Mouse (Mus musculus) right cerebral cortex, adult 18-20 months (tissue): ENCODE measurements around the gene Dlgap4.

Experiments
- DNase-seq: peaks from one replicate; pipeline ENCODE4 v3.0.0; 2022; ENCODE audit warnings: mixed read lengths

Gene Dlgap4

GRCm38 (mm10) chr2:156718793-156719192 lies 105.3 kb downstream of the Dlgap4 start:
- DNase-seq: no peak

GRCm38 (mm10) chr2:156719549-156720312 lies 106.2 kb downstream of the Dlgap4 start:
- no peak for DNase-seq

- no peak for DNase-seq
Observed at GRCm38 (mm10) chr2:156720313-156720674, 106.8 kb downstream of the Dlgap4 start.

GRCm38 (mm10) chr2:156720675-156721553 lies 107.4 kb downstream of the Dlgap4 start:
- DNase-seq: peak; percentile 96

GRCm38 (mm10) chr2:156721554-156722070 lies 108.1 kb downstream of the Dlgap4 start:
- DNase-seq: no peak

- DNase-seq: peak; percentile 77
Observed at GRCm38 (mm10) chr2:156722071-156722575, 108.6 kb downstream of the Dlgap4 start.

GRCm38 (mm10) chr2:156722752-156723151 lies 109.2 kb downstream of the Dlgap4 start:
- no peak for DNase-seq

GRCm38 (mm10) chr2:156723899-156724523 lies 110.5 kb downstream of the Dlgap4 start:
- no peak for DNase-seq

- DNase-seq: no peak
Observed at GRCm38 (mm10) chr2:156724871-156725270, 111.4 kb downstream of the Dlgap4 start.

GRCm38 (mm10) chr2:156726344-156726743 lies 112.8 kb downstream of the Dlgap4 start:
- DNase-seq: peak; percentile 59

- DNase-seq: peak; percentile 57
Observed at GRCm38 (mm10) chr2:156726878-156727277, 113.4 kb downstream of the Dlgap4 start.

- DNase-seq: no peak
Observed at GRCm38 (mm10) chr2:156729537-156730469, 116.3 kb downstream of the Dlgap4 start.

- no peak for DNase-seq
Observed at GRCm38 (mm10) chr2:156730501-156730921, 117.0 kb downstream of the Dlgap4 start.

- DNase-seq: no peak
Observed at GRCm38 (mm10) chr2:156731592-156731991, 118.1 kb downstream of the Dlgap4 start.

- DNase-seq: peak; percentile 89
Observed at GRCm38 (mm10) chr2:156732109-156732508, 118.6 kb downstream of the Dlgap4 start.

- no peak for DNase-seq
Observed at GRCm38 (mm10) chr2:156735761-156736335, 122.3 kb downstream of the Dlgap4 start.

- no peak for DNase-seq
Observed at GRCm38 (mm10) chr2:156736846-156737245, 123.3 kb downstream of the Dlgap4 start.

- DNase-seq: no peak
Observed at GRCm38 (mm10) chr2:156737976-156738375, 124.5 kb downstream of the Dlgap4 start.

- DNase-seq: peak; percentile 72
Observed at GRCm38 (mm10) chr2:156741265-156741664, 127.8 kb downstream of the Dlgap4 start.

GRCm38 (mm10) chr2:156741998-156742397 lies 128.5 kb downstream of the Dlgap4 start:
- DNase-seq: no peak

GRCm38 (mm10) chr2:156743248-156743647 lies 129.7 kb downstream of the Dlgap4 start:
- no peak for DNase-seq
